Mouse (Mus musculus) kidney, postnatal 25 days (tissue): ENCODE measurements at regions not wholly inside any gene's neighbourhood (a gene's known extent, or its start where the extent isn't known, plus 50 kb on each side); places are given as distances from the start of the nearest gene placed in this dataset.

ENCODE experiments used
- DNase-seq, 2 experiments: peaks; one replicate each; pipeline ENCODE4 v3.0.0; 2021; ENCODE audit warnings: mixed read lengths in 2 of 2

DNA sequence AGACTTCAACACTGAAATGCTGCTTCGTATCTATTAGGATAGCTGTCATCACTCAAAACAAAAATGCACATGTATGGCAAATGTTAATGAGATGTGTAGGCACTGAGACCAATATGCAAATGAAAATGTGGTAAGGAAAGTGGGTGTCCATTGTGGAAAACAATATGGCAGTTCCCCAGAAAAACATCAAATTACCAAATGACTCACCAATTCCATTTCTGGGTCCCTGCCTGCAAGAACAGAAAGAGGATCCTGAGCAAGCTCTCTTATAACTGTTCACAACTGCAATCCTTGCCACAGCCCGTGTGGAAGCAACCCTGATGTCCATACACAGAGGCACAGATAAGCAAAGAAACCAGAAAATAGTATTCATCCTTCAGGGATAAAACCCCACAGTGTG is 442.0 kb downstream of the Defb40 start:
- no peak for DNase-seq

- no peak for DNase-seq
Observed at GRCm38 (mm10) chr8:18528120-18528519, 449.9 kb downstream of the Defb40 start.

DNA sequence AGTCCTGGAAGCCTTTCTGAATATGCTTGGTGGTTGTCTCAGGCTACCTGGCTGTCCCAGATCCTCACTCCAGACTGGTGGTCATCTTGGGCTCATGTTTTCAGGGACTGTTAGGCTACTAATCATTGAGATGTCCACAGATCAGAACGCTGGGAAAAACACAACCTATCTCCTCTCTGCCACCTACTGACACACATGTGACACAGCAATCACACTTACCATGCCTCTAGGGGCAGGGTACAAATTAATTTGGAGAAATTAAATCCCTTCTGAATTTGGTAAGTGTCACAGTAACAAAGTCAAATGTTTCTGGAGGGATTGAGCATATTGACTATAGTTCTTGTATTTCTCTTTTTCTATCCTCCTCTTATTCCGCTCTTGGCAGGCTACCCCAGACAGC is 465.6 kb downstream of the Defb40 start:
- DNase-seq: no peak

- no peak for DNase-seq
Observed at GRCm38 (mm10) chr8:18506158-18507022, 471.7 kb downstream of the Defb40 start.

DNA sequence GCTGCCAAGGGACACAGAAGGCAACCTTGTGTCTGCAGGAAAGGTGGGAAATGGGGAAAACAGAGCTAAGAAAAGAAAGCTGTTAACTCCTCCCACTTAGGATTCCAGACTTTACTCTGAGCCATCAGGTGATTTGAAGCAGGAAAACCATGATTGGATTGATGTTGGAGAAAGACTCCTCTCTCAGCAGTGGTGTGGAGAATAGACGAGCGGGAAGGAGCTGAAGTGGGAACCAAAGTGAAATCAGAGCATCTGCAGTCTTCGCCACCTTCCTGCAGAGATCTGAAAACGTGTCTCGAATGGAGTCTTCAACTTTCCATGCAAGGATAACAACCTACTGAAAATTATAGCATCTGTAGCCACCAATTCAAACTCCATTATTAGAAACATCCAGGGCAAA is 487.4 kb downstream of the Defb40 start:
- no peak for DNase-seq

GRCm38 (mm10) chr8:18480081-18480480 is 498.0 kb downstream of the Defb40 start:
- DNase-seq: no peak

- no peak for DNase-seq
Observed at GRCm38 (mm10) chr8:18478166-18478565, 499.9 kb downstream of the Defb40 start.

GRCm38 (mm10) chr8:18467511-18467910 is 510.5 kb downstream of the Defb40 start:
- no peak for DNase-seq

DNA sequence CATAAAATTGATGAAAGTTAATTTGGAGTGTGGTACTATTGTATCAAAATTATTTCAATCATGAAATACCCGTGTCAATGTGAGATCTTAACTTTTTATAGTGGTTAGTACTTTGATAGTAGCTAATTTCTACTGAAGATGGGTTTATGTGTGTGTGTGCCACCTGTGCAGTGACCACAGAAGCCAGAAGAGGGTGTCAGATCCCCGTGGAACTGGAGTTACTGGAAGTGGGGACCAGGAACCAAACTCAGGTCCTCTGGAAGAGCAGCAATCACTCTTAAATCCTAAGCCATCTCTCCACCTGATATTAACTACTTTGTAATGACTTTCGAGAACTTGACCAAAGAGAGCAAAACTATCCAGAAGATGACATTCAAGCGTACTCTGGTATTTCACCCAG is 517.4 kb downstream of the Defb40 start:
- no peak for DNase-seq

- DNase-seq: no peak
Observed at GRCm38 (mm10) chr8:18457470-18457869, 520.6 kb downstream of the Defb40 start.

DNA sequence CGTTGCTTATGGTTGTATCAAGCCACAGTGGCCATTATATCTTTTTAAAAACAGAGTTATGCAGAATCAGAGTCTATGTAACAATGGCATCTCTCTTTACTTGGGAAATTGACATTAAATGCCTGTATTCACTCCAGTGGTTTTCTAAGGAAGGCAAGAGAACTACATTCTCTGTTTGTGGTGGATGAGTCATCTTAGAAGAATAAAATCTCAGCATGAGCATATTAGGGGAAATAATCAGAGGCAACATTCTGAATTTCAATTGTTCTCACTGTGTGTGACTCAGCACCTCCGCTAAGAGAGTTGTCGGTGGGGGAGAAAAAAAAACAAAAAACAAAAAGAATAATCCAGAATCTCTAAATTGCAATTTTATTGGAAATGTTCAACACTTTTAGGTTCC is 529.0 kb downstream of the Defb40 start:
- no peak for DNase-seq

DNA sequence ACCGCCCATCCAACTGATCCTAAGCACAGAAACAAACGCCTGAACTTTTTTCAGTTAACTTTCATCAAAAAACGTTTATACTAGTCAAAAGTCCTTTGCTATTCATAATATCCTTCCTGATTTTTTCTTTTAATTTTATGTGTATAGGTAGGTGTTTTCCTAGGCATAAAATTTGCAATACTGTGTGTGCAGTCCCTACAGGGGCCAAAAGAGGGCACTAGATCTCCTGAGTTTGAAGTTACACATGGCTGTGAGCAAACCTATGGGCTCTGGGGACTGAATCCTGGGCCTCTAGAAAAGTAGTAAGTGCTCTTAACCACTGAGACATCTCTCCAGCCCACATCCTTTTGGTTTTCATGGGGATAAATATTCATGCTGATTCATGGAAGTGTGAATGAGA is 535.8 kb downstream of the Defb40 start:
- no peak for DNase-seq

- no peak for DNase-seq
Observed at GRCm38 (mm10) chr8:18422846-18423245, 555.2 kb downstream of the Defb40 start.

DNA sequence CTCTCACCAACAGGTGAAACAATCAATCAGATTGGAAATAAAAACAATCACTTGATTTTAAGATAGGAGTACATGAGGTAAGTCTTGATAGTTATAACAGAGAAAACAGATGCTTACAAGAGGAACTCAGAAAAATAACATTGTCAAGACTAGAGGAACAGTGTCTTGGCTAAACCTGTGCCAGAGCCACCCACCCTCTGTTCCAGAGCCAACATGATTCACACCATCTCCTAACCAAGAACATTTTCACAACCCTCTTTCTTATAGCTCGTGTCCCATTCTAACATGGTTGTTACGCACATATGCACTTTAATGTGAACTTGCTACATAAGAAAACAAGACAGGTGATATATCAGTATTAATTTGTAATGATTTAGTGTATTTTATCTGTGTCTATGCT is 565.6 kb downstream of the Defb40 start:
- no peak for DNase-seq

DNA sequence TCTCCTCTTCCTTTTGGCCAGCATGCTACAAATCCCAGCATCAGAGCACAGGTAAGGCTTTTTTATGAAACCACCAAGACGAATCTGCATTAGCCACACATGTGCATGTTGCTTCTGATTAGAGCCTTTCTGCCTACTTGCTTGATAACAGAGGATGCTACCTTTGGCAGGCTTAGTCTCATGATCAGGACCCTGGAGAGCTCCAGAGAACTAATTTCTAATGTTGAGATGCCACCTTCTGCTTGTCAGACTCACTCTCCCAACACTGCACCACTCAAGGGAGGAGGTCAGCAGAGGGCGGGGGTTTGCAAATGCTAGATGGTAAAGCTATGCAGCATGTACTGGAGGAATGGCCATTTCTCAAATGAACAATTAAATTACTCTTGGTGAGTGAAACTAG is 571.6 kb downstream of the Defb40 start:
- DNase-seq: peak in 1 of 2 experiments; percentile 1

- peak; percentile 50 to 57 for DNase-seq
Observed at GRCm38 (mm10) chr8:18388353-18388752, 589.7 kb downstream of the Defb40 start.

DNA sequence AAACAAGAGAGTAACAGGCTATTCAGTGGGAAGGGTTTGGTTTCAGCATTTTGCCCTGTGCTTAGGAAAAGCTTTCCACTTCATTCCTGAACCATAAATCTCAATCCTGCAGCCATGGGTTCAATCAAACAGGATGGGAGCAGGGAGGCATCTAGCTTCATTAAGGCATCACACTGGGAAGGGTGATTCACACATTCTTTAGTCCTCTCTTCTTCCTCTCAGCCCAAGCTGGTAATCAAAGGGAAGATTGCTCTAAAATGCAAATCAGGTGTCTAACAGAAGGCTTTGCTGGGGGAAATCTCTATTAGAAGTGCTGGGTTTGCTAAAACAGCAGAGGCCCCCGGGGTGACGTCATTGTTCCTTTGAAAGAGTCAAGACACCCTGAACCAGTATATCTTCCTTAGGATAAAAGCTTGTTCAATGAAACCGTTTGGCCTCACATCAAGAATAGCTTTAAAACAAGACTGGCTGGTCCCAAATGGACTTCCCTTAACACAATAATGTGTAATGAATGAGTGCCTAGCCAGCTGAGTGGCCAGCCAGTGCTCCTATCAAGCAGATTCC is 596.4 kb downstream of the Defb40 start:
- DNase-seq: no peak

DNA sequence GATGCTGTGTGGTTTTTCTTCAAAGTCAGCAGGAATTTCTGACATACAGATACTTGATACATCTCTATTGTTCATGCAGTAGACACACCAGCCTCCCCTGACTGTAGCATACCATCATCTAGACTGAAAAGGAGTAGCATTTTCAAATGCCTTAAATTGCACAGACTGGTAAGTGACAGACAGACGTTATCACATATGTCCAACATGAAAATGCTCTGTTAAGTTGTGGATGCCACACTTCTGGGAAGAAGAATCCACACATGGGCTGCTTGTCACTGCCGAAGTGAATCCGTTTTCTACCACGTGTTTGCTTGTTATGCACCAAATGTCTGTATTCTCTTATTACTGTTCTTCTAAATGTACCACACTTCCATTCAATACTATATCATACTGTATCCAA is 629.3 kb downstream of the Defb40 start:
- no peak for DNase-seq

DNA sequence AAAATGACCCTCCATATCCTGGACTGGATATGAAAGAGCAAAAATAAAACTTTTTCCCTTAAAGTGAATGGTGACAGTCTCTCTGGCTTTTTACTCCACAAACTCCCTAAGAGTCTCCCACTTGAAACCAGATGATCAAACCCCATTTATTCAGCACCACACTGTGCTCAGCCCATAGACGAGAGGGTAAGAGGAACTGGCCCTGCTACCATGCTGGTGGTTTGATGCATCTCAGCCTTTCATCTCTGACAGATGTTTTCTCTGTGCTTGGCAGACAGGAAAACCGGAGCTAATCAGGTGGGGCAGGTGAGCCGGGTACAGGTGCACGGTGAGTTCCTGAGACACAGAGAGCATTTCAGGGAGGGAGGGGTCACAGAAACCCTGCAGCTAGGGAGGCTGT is 631.8 kb downstream of the Defb40 start:
- DNase-seq: no peak

DNA sequence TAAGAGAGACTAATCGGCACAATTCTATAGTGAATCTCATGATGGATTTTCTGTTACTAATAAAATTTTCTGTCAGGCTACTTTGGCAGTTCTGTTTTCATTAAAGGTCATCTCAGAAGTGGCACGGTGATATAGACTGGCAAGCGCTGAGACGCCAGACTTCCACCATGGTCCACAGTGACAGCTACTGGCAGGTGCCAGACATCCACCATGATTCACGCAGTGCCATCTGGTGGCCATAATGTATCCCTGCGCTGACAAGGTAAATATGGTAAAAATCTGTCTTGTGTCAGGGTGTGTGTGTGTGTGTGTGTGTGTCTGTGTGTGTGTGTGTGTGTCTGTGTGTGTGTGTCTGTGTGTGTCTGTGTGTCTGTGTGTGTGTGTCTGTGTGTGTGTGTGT is 632.7 kb downstream of the Defb40 start:
- peak; percentile 58 to 64 for DNase-seq

DNA sequence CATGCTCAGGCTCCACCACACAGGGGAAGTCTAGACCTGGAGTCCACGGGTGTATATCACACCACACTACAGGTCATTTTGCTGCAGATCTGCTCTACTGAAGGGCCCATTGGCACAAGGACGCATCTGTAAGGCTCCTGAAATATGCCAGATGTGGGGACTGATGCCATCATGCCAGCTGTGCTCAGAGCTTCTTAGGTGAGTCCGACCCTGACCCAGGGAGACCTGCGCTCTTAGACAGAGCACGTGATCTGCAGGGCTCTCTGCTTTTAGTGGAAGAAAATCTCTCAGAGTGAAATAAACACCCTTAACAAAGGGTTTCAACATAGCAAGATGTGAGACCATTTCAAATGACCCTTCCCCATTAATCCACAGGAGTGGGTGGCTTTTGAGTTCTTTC is 633.2 kb downstream of the Defb40 start:
- DNase-seq: no peak

DNA sequence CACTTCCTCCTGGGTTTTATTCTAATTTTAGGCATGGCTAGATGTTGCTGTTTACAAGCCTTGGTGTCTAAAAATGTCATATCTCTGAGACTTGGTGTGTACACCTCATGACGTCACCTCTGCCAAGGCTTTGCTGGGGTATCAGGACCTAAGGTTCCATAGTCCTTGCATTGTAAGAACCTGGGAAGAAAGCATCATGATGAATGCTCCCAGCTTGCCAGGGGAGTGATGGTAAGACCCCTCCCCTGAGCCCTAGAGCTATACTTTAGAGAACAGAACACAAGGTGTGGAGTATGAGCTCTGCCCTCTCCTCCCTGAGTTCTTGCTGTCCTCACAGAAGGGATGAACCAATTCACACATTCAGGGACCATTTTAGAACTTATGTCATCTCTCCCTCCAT is 642.5 kb downstream of the Defb40 start:
- no peak for DNase-seq

GRCm38 (mm10) chr8:18328521-18328920 is 649.5 kb downstream of the Defb40 start:
- DNase-seq: peak; percentile 69 to 75

DNA sequence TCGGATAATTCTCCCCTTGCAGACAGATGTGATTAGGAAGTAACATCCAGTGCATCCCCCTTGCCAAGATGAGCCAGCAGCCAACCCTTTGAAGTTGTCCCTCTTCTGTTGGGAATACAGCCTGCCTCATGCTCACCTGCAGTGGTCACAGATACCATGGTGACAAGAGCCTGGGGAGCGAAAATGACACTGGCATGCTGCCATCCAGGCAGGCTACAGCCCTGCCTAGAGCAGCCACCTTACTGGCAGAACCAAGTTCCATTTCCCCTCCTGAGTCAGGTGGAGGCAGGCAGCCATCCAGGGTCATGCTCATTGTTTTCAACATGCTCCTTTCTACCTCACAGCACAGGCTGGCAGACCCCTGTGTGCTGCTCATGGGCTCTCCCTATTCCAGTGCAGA is 661.6 kb downstream of the Defb40 start:
- no peak for DNase-seq

DNA sequence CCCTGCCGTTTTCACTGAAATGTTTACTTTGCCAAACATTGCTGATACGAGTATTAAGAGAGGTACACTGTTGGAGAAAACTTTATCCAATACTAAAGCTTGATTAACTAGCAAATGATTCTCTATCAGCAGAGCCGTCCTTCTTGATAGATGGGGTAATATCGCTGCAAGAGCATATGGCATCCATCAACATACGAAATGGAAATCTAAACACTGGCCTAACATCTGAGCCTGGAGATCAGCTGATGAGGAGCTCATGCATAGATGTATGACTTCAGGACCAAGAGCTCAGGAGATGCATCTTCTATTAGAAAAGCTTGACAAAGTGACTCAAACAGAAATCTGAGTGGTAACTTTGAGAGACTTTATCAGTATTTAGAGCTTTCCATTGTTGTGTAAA is 666.5 kb downstream of the Defb40 start:
- DNase-seq: no peak
